Mouse (Mus musculus) kidney, postnatal 0 days (tissue): ENCODE results near the gene Styx. TPM values are rescaled to one million over a fixed set of nuclear protein-coding genes. Genes with fewer than 3 reads are reported as not detected.

Source experiments
- ATAC-seq: fragments of 200-750 bp; cut with Nextera tagmentation; replicated peaks from 2 replicates; pipeline ENCODE4 v1.8.0; 2017; ENCODE audit warnings: low read depth, moderate number of reproducible peaks, moderate TSS enrichment, moderate library complexity; ENCODE audit not compliant: low FRiP score
- DNase-seq: peaks from one replicate; pipeline ENCODE4 v3.0.0-alpha.2; 2016; ENCODE audit warnings: low spot score
- H3K27ac ChIP-seq: fragments of 300-500 bp; sonication (generic); 2 replicates; pipeline ENCODE4 v1.5.1; 2014; ENCODE audit warnings: mild to moderate bottlenecking
- H3K27me3 ChIP-seq: fragments of 300-500 bp; sonication (generic); 2 replicates; pipeline ENCODE4 v1.6.1; 2014; ENCODE audit warnings: low read length, mixed read lengths; ENCODE audit not compliant: insufficient read depth
- H3K36me3 ChIP-seq: fragments of 300-500 bp; sonication (generic); 2 replicates; pipeline ENCODE4 v1.6.1; 2014; ENCODE audit warnings: low read length, mixed read lengths; ENCODE audit not compliant: insufficient read depth
- H3K4me1 ChIP-seq: fragments of 300-500 bp; sonication (generic); replicated peaks from 2 replicates; pipeline ENCODE4 v1.6.1; 2014; ENCODE audit warnings: antibody characterized with exemption, low read length, mixed read lengths; ENCODE audit not compliant: insufficient read depth
- H3K4me2 ChIP-seq: fragments of 300-500 bp; sonication (generic); 2 replicates; pipeline ENCODE4 v1.6.1; 2014; ENCODE audit warnings: mild to moderate bottlenecking, low read length, moderate library complexity, mixed read lengths
- H3K4me3 ChIP-seq: fragments of 300-500 bp; sonication (generic); replicated peaks from 2 replicates; pipeline ENCODE4 v1.5.1; 2014; ENCODE audit warnings: low read depth, low read length
- H3K9ac ChIP-seq: fragments of 300-500 bp; sonication (generic); 2 replicates; pipeline ENCODE4 v1.6.1; 2014; ENCODE audit warnings: low read depth, low read length
- H3K9me3 ChIP-seq: fragments of 300-500 bp; sonication (generic); replicated peaks from 2 replicates; pipeline ENCODE4 v1.6.1; 2016; ENCODE audit warnings: low read length, inconsistent platforms, mixed read lengths
- CTCF ChIP-seq: IDR thresholded peaks from 2 replicates; pipeline ENCODE4 v1.5.1; 2016; ENCODE audit warnings: antibody characterized with exemption, low read depth, mild to moderate bottlenecking, moderate library complexity
- WGBS: fragments of 180-500 bp; shearing (Covaris S2); extraction: QIAGEN DNeasy Blood & Tissue Kit; methylation state at CpG from one replicate; pipeline ENCODE4 v1.1.7; 2014; 5-methylcytosine and 5-hydroxymethylcytosine counted together
- polyA plus RNA-seq: library from polyadenylated mRNA; unstranded; fragments of >200 nt; fragmentation: Nextera tagmentation; extraction: Ambion mirVana; gene quantifications from 2 replicates; pipeline ENCODE4 v1.2.1, GENCODE M21; 2015

The Styx gene
- polyA plus RNA-seq, 1 experiment from 2014 or later = 82.3 TPM

GRCm38 (mm10) chr14:45310101-45310500 lies 40.8 kb upstream of the Styx start:
- Histone ChIP-seq H3K4me1 (no peaks in the 10 kb centered on the region), H3K27me3 (no peaks in the 10 kb centered on the region), H3K9ac (no peak overlapping the region), H3K4me3 (no peak overlapping the region), H3K27ac (no peak overlapping the region), H3K9me3 (no peaks in the 10 kb centered on the region), H3K36me3 (no peaks in the 10 kb centered on the region), H3K4me2 (no peak overlapping the region)
- no peak for TF ChIP-seq CTCF
- DNase-seq = no peak
- no peak for ATAC-seq
- WGBS = 92% methylated on average over 14 of the region's 14 CpGs

GRCm38 (mm10) chr14:45316927-45317326 lies 34.0 kb upstream of the Styx start:
- Histone ChIP-seq H3K9me3 (no peaks in the 10 kb centered on the region), H3K27me3 (no peaks in the 10 kb centered on the region), H3K4me3 (peak overlapping the region; percentile 93; the same call in 1 of the 2 replicates), H3K4me2 (peak overlapping the region; percentile 73), H3K4me1 (peaks cover 5% of the 10 kb centered on the region; the same call in 1 of the 2 replicates), H3K27ac (no peak overlapping the region), H3K9ac (no peak overlapping the region), H3K36me3 (no peaks in the 10 kb centered on the region)
- no peak for ATAC-seq
- TF ChIP-seq CTCF = no peak
- 77% methylated on average over 5 of the region's 5 CpGs for WGBS
- no peak for DNase-seq

GRCm38 (mm10) chr14:45317921-45318411 lies 32.9 kb upstream of the Styx start:
- Histone ChIP-seq H3K9ac (peak overlapping the region; percentile 92), H3K4me2 (peak overlapping the region; percentile 73), H3K4me3 (peak overlapping the region; percentile 93), H3K4me1 (peaks cover 5% of the 10 kb centered on the region; the same call in 1 of the 2 replicates), H3K36me3 (no peaks in the 10 kb centered on the region), H3K27me3 (no peaks in the 10 kb centered on the region), H3K9me3 (no peaks in the 10 kb centered on the region), H3K27ac (peak overlapping the region; percentile 86)
- DNase-seq (no peak), ATAC-seq (peak; percentile 34)
- WGBS = under 1% methylated on average over 38 of the region's 38 CpGs
- TF ChIP-seq CTCF = no peak

GRCm38 (mm10) chr14:45318426-45319236 lies 32.3 kb upstream of the Styx start, which contains the start of gene Ero1l:
Gene Ero1l (minus strand): TSS chr14:45318771.
- TF ChIP-seq CTCF = no peak
- Histone ChIP-seq H3K27ac (peak within 1 kb of the TSS; percentile 86), H3K36me3 (no peaks in the 10 kb centered on the region), H3K9ac (peak within 1 kb of the TSS; percentile 92), H3K4me2 (peak within 1 kb of the TSS; percentile 73), H3K27me3 (no peaks in the 10 kb centered on the region), H3K4me3 (peak within 1 kb of the TSS; percentile 93), H3K9me3 (no peaks in the 10 kb centered on the region), H3K4me1 (peaks cover 5% of the 10 kb centered on the region; the same call in 1 of the 2 replicates)
- ATAC-seq (peak; percentile 94), DNase-seq (peak; percentile 87)
- 2% methylated on average over 47 of the region's 74 CpGs for WGBS

- Histone ChIP-seq H3K27me3 (no peaks in the 10 kb centered on the region), H3K36me3 (no peaks in the 10 kb centered on the region), H3K4me2 (peak overlapping the region; percentile 73; the same call in 1 of the 2 replicates), H3K4me3 (no peak overlapping the region), H3K9me3 (no peaks in the 10 kb centered on the region), H3K27ac (no peak overlapping the region), H3K4me1 (peaks cover 5% of the 10 kb centered on the region; the same call in 1 of the 2 replicates), H3K9ac (no peak overlapping the region)
- DNase-seq = no peak
- no peak for ATAC-seq
- TF ChIP-seq CTCF = no peak
- WGBS = 65% methylated on average over 3 of the region's 3 CpGs
These were observed 31.7 kb upstream of the Styx start for GRCm38 (mm10) chr14:45319237-45319610.

- TF ChIP-seq CTCF = no peak
- ATAC-seq = no peak
- WGBS = 77% methylated on average over 4 of the region's 4 CpGs
These were observed 30.8 kb upstream of the Styx start for GRCm38 (mm10) chr14:45320111-45320510.

More at GRCm38 (mm10) chr14:45320111-45320510, 30.8 kb upstream of the Styx start:
- Histone ChIP-seq H3K27me3 (no peaks in the 10 kb centered on the region), H3K9ac (no peak overlapping the region), H3K9me3 (no peaks in the 10 kb centered on the region), H3K4me3 (no peak overlapping the region), H3K36me3 (no peaks in the 10 kb centered on the region), H3K27ac (no peak overlapping the region), H3K4me1 (peaks cover 5% of the 10 kb centered on the region; the same call in 1 of the 2 replicates), H3K4me2 (no peak overlapping the region)
- DNase-seq = no peak
